Mouse (Mus musculus) CD8-positive naive resting alpha-beta T cell, adult 57 days (primary cell): ENCODE data around the gene Cela3a. TPM values are rescaled to one million over a fixed set of nuclear protein-coding genes. Genes with fewer than 3 reads are reported as not detected.

Source experiments
- total RNA-seq: library from RNA; stranded (reverse); gene quantifications from one replicate; pipeline ENCODE4 v1.2.4, GENCODE M21; 2023

Gene Cela3a
- not detected for total RNA-seq

DNA sequence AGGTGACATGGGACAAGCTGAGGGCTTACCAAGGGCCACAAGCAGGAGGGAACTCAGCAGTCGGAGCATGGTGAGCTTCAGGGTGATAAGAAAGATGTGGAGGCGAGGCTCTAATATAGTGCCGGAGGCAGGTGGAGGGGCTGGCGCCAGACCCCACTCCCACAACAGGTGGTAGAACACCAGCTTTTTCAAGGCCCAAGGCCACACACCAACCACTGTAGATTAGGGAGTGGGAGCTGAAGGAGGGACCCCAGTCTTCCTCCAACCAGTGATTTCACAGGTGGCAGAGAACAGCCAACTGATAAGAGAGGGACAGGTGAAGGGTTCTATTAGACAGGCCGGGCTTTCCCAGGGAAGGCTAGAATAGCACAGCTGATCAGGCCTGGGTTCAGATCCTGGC is at the start of gene Cela3a:
Cela3a (minus strand) TSS at position 101 of the 400 bp plus-strand sequence.

DNA sequence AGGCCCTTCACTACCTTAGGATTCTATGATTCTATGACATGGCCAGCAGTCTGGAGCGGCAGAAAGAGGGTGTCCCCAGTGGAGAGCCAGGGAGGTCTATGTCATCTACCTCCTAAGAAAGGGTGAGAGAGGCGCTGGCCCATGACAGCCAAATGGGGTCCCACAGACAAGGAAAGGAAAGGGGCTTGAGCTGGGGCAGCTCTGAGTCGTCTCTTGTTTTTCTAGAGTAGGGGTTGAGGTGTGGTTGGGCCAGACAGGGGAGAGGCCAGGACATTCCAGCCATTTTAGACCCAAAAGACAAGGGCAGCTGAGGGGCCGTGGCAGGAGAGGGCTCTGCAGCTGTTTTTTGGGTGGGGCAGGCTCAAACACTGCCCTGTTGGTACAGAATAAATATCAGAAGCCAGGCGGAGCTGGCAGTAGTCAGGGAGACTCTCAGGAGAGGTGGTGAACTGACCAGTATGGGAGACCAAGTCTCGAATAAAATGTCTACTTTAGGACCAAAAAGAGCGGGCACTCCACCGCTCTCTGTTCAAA is 43.7 kb upstream of the Cela3a start, which contains the start of gene 1700013G24Rik:
1700013G24Rik (plus strand) TSS at position 51 of the 534 bp plus-strand sequence.

DNA sequence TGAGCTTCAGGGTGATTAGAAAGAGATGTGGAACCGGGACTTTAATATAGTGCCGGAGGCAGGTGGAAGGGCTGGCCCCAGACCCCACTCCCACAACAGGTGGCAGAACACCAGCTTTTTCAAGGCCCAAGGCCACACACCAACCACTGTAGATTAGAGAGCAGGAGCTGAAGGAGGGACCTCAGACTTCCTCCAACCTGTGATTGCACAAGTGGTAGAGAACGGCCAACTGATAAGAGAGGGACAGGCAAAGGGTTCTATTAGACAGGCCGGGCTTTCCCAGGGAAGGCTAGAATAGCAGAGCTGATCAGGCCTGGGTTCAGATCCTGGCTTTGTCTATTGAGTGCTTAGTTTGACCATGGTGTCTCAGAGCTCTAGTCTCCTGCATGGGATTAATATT is 20.9 kb upstream of the Cela3a start, which contains the start of gene Cela3b:
Cela3b (minus strand) TSS at position 39 of the 400 bp plus-strand sequence.

DNA sequence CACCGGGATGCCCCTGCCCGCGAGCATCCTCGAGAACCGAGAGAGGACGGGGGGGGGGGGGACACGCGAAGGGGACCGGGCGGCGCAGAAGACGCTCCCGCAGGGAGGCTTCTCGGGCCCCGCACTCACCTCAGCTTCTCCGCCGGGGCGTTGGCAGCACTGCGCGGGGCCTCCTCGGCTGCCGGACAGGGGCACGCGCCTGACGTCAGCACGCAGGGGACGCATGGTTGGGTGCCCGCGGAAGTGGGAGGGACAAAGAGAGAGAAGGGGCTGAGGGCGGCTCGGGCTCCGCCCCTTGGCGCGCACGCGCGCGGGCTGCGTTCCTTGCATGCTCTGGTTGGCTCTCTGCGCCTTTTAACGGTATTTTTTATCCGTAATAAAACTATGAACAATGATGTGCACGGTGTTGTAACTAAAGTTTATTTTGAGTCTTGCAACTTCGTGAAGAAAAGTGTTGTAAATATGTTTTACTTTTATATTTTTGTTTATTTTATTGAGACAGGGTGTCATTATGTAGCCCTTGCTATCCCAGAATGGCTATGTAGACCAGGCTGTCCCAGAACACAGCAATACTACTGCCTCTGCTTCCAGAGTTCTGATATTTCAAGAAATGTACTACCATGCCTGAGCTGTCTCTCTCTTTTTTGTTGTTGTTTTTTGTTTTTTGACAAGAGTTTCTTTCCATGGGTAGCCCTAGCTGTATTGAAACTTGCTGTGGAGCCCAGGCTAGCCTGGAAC is 51.9 kb downstream of the Cela3a start, which contains the start of gene Cdc42:
Cdc42 (minus strand) TSS at position 204 of the 738 bp plus-strand sequence.

Other genes starting within 250 kb of the Cela3a start
- not detected for gene Wnt4, start 132.3 kb downstream of the Cela3a start, total RNA-seq
- 337 TPM for gene Cdc42, start 52.1 kb downstream of the Cela3a start, total RNA-seq
- 5.8 TPM for gene Cela3b, start 20.7 kb upstream of the Cela3a start, total RNA-seq
- gene 1700013G24Rik, start 43.5 kb upstream of the Cela3a start, total RNA-seq = not detected
- gene Hspg2, start 59.0 kb upstream of the Cela3a start, total RNA-seq = 0.28 TPM
- not detected for gene Ldlrad2, start 164.8 kb upstream of the Cela3a start, total RNA-seq
- 216 TPM for gene Usp48, start 184.0 kb upstream of the Cela3a start, total RNA-seq